Mouse (Mus musculus) heart, postnatal 0 days (tissue): ENCODE data around the gene Gm10643. TPM values are rescaled to one million over a fixed set of nuclear protein-coding genes. Genes with fewer than 3 reads are reported as not detected.
A peak's percentile ranks its signal among the peaks of the same experiment; 100 is the strongest.

Experiments used
- ATAC-seq: fragments of 200-750 bp; cut with Nextera tagmentation; 2 replicates; pipeline ENCODE4 v1.8.0; 2017; ENCODE audit warnings: low read depth, moderate number of reproducible peaks, moderate library complexity; ENCODE audit not compliant: insufficient read depth
- DNase-seq: peaks from one replicate; pipeline ENCODE4 v3.0.0-alpha.2; 2016; ENCODE audit warnings: low spot score
- H3K27ac ChIP-seq: fragments of 300-500 bp; sonication (generic); 2 replicates; pipeline ENCODE4 v1.5.1; 2014; ENCODE audit warnings: low read depth, mild to moderate bottlenecking
- H3K27me3 ChIP-seq: fragments of 300-500 bp; sonication (generic); 2 replicates; pipeline ENCODE4 v1.6.1; 2014; ENCODE audit warnings: low read length, mixed read lengths; ENCODE audit not compliant: control insufficient read depth, insufficient read depth
- H3K36me3 ChIP-seq: fragments of 300-500 bp; sonication (generic); replicated peaks from 2 replicates; pipeline ENCODE4 v1.6.1; 2014; ENCODE audit warnings: low read length, mixed read lengths; ENCODE audit not compliant: control insufficient read depth, insufficient read depth
- H3K4me1 ChIP-seq: fragments of 300-500 bp; sonication (generic); 2 replicates; pipeline ENCODE4 v1.6.1; 2014; ENCODE audit warnings: antibody characterized with exemption; ENCODE audit not compliant: control insufficient read depth, insufficient read depth
- H3K4me2 ChIP-seq: fragments of 300-500 bp; sonication (generic); 2 replicates; pipeline ENCODE4 v1.6.1; 2014; ENCODE audit warnings: low read depth, mild to moderate bottlenecking, low read length, moderate library complexity
- H3K4me3 ChIP-seq: fragments of 300-500 bp; sonication (generic); 2 replicates; pipeline ENCODE4 v1.5.1; 2014; ENCODE audit warnings: low read depth, low read length
- H3K9ac ChIP-seq: fragments of 300-500 bp; sonication (generic); replicated peaks from 2 replicates; pipeline ENCODE4 v1.6.1; 2014; ENCODE audit warnings: low read depth, low read length, mixed read lengths
- H3K9me3 ChIP-seq: fragments of 300-500 bp; sonication (generic); replicated peaks from 2 replicates; pipeline ENCODE4 v1.6.1; 2016; ENCODE audit warnings: low read length; ENCODE audit not compliant: control insufficient read depth
- CTCF ChIP-seq: IDR thresholded peaks from 2 replicates; pipeline ENCODE4 v1.5.1; 2016; ENCODE audit warnings: antibody characterized with exemption, control low read depth, low read depth
- EP300 ChIP-seq: IDR thresholded peaks from 2 replicates; pipeline ENCODE4 v1.6.1; 2016; ENCODE audit warnings: antibody characterized with exemption, low read depth
- WGBS: fragments of 180-500 bp; shearing (Covaris S2); extraction: QIAGEN DNeasy Blood & Tissue Kit; methylation state at CpG from one replicate; pipeline ENCODE4 v1.1.7; 2014; 5-methylcytosine and 5-hydroxymethylcytosine counted together
- polyA plus RNA-seq: library from polyadenylated mRNA; unstranded; fragments of >200 nt; fragmentation: Nextera tagmentation; extraction: Ambion mirVana; gene quantifications from 2 replicates; pipeline ENCODE4 v1.2.1, GENCODE M21; 2015
- total RNA-seq: library from RNA; depleted of rRNA; stranded (reverse); fragments of >200 nt; gene quantifications from 2 replicates; pipeline ENCODE4 v1.2.3, GENCODE M21; 2014; ENCODE audit warnings: low replicate concordance

The Gm10643 gene
- total and polyA plus RNA-seq, 2 experiments from 2014 or later = 1.7 to 3.8 TPM

GRCm38 (mm10) chr8:84070241-84070640 lies 5.3 kb upstream of the Gm10643 start:
- H3K4me1 ChIP-seq = peaks cover 44% of the 10 kb centered on the region
- H3K4me3 ChIP-seq = no peak overlapping the region
- no peak overlapping the region for H3K9ac ChIP-seq
- DNase-seq (no peak), ATAC-seq (no peak)
- H3K9me3 ChIP-seq = no peaks in the 10 kb centered on the region
- H3K27ac ChIP-seq = no peak overlapping the region
- H3K27me3 ChIP-seq = no peaks in the 10 kb centered on the region
- WGBS = 73% methylated on average over 5 of the region's 5 CpGs
- no peak overlapping the region for H3K4me2 ChIP-seq
- no peaks in the 10 kb centered on the region; the same call in 1 of the 2 replicates for H3K36me3 ChIP-seq
- TF ChIP-seq CTCF (no peak), EP300 (no peak)

GRCm38 (mm10) chr8:84069750-84070149 lies 4.8 kb upstream of the Gm10643 start:
- Histone ChIP-seq H3K27ac (no peak overlapping the region), H3K36me3 (no peaks in the 10 kb centered on the region), H3K27me3 (no peaks in the 10 kb centered on the region), H3K9ac (no peak overlapping the region), H3K4me2 (no peak overlapping the region), H3K4me1 (peaks cover 44% of the 10 kb centered on the region), H3K9me3 (no peaks in the 10 kb centered on the region), H3K4me3 (no peak overlapping the region)
- 68% methylated on average over 2 of the region's 2 CpGs for WGBS
- no peak for TF ChIP-seq EP300
- ATAC-seq = no peak
- no peak for DNase-seq

- H3K36me3 ChIP-seq = no peaks in the 10 kb centered on the region
- no peak overlapping the region for H3K4me3 ChIP-seq
- DNase-seq = no peak
- peak overlapping the region; percentile 23 for H3K27ac ChIP-seq
- no peaks in the 10 kb centered on the region for H3K9me3 ChIP-seq
- no peak for TF ChIP-seq EP300
- no peak for TF ChIP-seq CTCF
- no peak for ATAC-seq
- H3K4me1 ChIP-seq = peaks cover 44% of the 10 kb centered on the region
- 27% methylated on average over 1 of the region's 1 CpGs for WGBS
- H3K4me2 ChIP-seq = no peak overlapping the region
- no peaks in the 10 kb centered on the region for H3K27me3 ChIP-seq
- H3K9ac ChIP-seq = no peak overlapping the region
Measured at GRCm38 (mm10) chr8:84069169-84069568, 4.2 kb upstream of the Gm10643 start.

- H3K9ac ChIP-seq = no peak overlapping the region
- H3K4me1 ChIP-seq = peaks cover 44% of the 10 kb centered on the region
- no peak for DNase-seq
Measured at GRCm38 (mm10) chr8:84068316-84069035, 3.5 kb upstream of the Gm10643 start.

GRCm38 (mm10) chr8:84067911-84068310 lies 3.0 kb upstream of the Gm10643 start:
- Histone ChIP-seq H3K9me3 (no peaks in the 10 kb centered on the region), H3K4me1 (peaks cover 44% of the 10 kb centered on the region), H3K27me3 (no peaks in the 10 kb centered on the region), H3K36me3 (no peaks in the 10 kb centered on the region), H3K4me2 (peak overlapping the region; percentile 57), H3K4me3 (peak overlapping the region; percentile 97), H3K27ac (peak overlapping the region; percentile 98), H3K9ac (no peak overlapping the region)
- DNase-seq = no peak
- no peak for ATAC-seq
- TF ChIP-seq CTCF (no peak), EP300 (no peak)
- WGBS = 71% methylated on average over 7 of the region's 7 CpGs

More at GRCm38 (mm10) chr8:84068316-84069035, 3.5 kb upstream of the Gm10643 start:
- Histone ChIP-seq H3K9me3 (no peaks in the 10 kb centered on the region), H3K27me3 (no peaks in the 10 kb centered on the region), H3K4me2 (peak overlapping the region; percentile 21; the same call in 1 of the 2 replicates), H3K27ac (peak overlapping the region; percentile 23), H3K36me3 (no peaks in the 10 kb centered on the region), H3K4me3 (no peak overlapping the region)
- 44% methylated on average over 12 of the region's 12 CpGs for WGBS
- ATAC-seq = no peak
- TF ChIP-seq EP300 (no peak), CTCF (no peak)

GRCm38 (mm10) chr8:84067047-84067573 lies 2.2 kb upstream of the Gm10643 start:
- Histone ChIP-seq H3K27ac (peak overlapping the region; percentile 98), H3K9me3 (no peaks in the 10 kb centered on the region), H3K4me1 (peaks cover 44% of the 10 kb centered on the region), H3K4me3 (peak overlapping the region; percentile 97), H3K4me2 (peak overlapping the region; percentile 57), H3K36me3 (no peaks in the 10 kb centered on the region), H3K27me3 (no peaks in the 10 kb centered on the region), H3K9ac (peak overlapping the region; percentile 77)
- TF ChIP-seq EP300 (no peak), CTCF (no peak)
- DNase-seq (peak; percentile 89), ATAC-seq (peak; percentile 76)
- WGBS = under 1% methylated on average over 48 of the region's 58 CpGs
